Mouse (Mus musculus): Measurements from ENCODE around the gene 4931440F15Rik. TPM values are rescaled to one million over a fixed set of nuclear protein-coding genes. Genes with fewer than 3 reads are reported as not detected.
A peak's percentile ranks its signal among the peaks of the same experiment; 100 is the strongest.

Gene 4931440F15Rik
- total and polyA plus RNA-seq, 2 experiments from 2014 or later: 0.56 to 1.2 TPM

DNA sequence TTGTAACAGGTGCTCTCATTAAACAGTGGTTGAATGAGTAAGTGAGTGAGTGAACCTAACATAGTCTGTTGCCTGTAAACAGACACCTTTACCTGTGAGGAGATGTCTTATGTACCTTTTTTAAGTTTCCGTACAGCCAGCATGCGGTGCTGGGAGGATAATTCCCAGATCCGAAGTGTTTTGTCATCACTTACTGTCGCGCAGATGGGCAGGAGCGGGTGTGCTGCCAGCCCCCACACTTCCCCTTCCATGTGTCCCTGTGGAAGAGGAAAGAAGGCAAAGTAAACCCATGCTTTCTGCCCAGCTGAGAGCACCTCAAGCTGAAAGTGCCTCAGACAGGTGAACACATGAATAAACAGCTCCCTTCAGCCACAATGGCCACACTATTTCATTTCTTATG lies 30.4 kb downstream of the 4931440F15Rik start:
- 94% methylated on average over 6 of the region's 6 CpGs for WGBS
- TF ChIP-seq CTCF (IDR thresholded peaks at IDR 0.05): no peak
- ATAC-seq (ENCODE audit: low FRiP score) (no peak), DNase-seq (ENCODE audit: low spot score) (no peak)
- H3K4me2 ChIP-seq (ENCODE audit: low read depth, low read length, poor library complexity, severe bottlenecking): no peak overlapping the region
- no peaks in the 10 kb centered on the region for H3K4me1 ChIP-seq (ENCODE audit: insufficient read depth, low read length)
- no peak overlapping the region for H3K4me3 ChIP-seq (ENCODE audit: low read depth, low read length)
- no peaks in the 10 kb centered on the region for H3K9me3 ChIP-seq (ENCODE audit: low read length)
- H3K27me3 ChIP-seq (ENCODE audit: insufficient read depth, low read length): no peaks in the 10 kb centered on the region
- peaks cover 32% of the 10 kb centered on the region; the same call in 1 of the 2 replicates for H3K36me3 ChIP-seq (ENCODE audit: insufficient read depth, low read length)
- no peak overlapping the region for H3K9ac ChIP-seq (replicated peaks; ENCODE audit: low read length, poor library complexity, severe bottlenecking)
- no peak overlapping the region for H3K27ac ChIP-seq (ENCODE audit: low read depth, low read length)

DNA sequence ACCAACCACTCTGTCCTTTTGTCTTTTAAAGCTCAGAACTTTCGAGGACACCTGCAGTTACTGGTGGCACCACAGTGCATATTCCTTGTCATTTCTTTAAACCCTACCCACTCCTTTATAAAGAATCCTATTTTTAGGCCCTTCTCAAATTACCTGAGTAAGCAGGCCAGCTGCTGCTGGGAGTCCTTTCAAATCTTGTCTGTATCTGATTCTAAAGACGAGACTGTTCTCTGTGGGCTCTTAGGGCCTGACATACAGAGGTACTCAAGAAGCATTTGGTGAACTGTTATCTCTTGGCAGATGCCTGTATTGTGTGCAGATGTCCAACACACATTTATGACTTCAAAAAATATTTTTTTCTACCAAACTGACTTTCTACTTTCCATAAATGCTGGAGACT lies 31.0 kb downstream of the 4931440F15Rik start:
- no peak for TF ChIP-seq CTCF (IDR thresholded peaks at IDR 0.05)
- no peaks in the 10 kb centered on the region for H3K4me1 ChIP-seq (ENCODE audit: insufficient read depth, low read length)
- H3K36me3 ChIP-seq (ENCODE audit: insufficient read depth, low read length): peaks cover 32% of the 10 kb centered on the region; the same call in 1 of the 2 replicates
- no peak for DNase-seq (ENCODE audit: low spot score)
- H3K9ac ChIP-seq (replicated peaks; ENCODE audit: low read length, poor library complexity, severe bottlenecking): no peak overlapping the region
- H3K27ac ChIP-seq (ENCODE audit: low read depth, low read length): no peak overlapping the region
- WGBS: 53% methylated on average over 2 of the region's 2 CpGs
- no peak overlapping the region for H3K4me2 ChIP-seq (ENCODE audit: low read depth, low read length, poor library complexity, severe bottlenecking)
- ATAC-seq (ENCODE audit: low FRiP score): no peak
- no peaks in the 10 kb centered on the region for H3K27me3 ChIP-seq (ENCODE audit: insufficient read depth, low read length)
- H3K4me3 ChIP-seq (ENCODE audit: low read depth, low read length): no peak overlapping the region
- H3K9me3 ChIP-seq (ENCODE audit: low read length): no peaks in the 10 kb centered on the region

DNA sequence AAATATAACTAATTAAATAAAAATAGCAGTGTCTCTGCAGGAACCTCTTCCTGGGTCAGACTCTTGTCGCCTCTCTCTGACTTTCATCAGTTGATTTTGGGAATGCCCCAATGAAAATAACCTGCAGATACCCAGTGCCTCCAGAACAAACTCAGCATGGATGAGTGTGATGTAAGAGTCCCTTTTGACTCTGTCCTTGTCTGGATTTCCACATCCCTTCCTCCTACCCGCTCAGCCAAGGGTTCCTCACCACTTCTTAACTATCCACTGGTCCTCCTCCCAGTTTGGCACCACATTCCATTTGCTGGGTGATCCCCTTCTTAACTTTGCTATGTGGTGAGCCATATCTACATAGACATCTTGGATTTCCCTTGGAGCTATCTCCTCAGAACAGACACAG lies 34.7 kb downstream of the 4931440F15Rik start:
- Histone ChIP-seq H3K4me3 (ENCODE audit: low read depth, low read length) (no peak overlapping the region), H3K4me2 (ENCODE audit: low read depth, low read length, poor library complexity, severe bottlenecking) (no peak overlapping the region), H3K36me3 (ENCODE audit: insufficient read depth, low read length) (peaks cover 32% of the 10 kb centered on the region; the same call in 1 of the 2 replicates), H3K4me1 (ENCODE audit: insufficient read depth, low read length) (peaks cover 3% of the 10 kb centered on the region; the same call in 1 of the 2 replicates), H3K9me3 (ENCODE audit: low read length) (no peaks in the 10 kb centered on the region), H3K9ac (replicated peaks; ENCODE audit: low read length, poor library complexity, severe bottlenecking) (no peak overlapping the region), H3K27me3 (ENCODE audit: insufficient read depth, low read length) (no peaks in the 10 kb centered on the region), H3K27ac (ENCODE audit: low read depth, low read length) (no peak overlapping the region)
- no peak for TF ChIP-seq CTCF (IDR thresholded peaks at IDR 0.05)
- DNase-seq (ENCODE audit: low spot score): no peak
- ATAC-seq (ENCODE audit: low FRiP score): no peak
- whole genome bisulfite sequencing: 80% methylated on average over 2 of the region's 2 CpGs

DNA sequence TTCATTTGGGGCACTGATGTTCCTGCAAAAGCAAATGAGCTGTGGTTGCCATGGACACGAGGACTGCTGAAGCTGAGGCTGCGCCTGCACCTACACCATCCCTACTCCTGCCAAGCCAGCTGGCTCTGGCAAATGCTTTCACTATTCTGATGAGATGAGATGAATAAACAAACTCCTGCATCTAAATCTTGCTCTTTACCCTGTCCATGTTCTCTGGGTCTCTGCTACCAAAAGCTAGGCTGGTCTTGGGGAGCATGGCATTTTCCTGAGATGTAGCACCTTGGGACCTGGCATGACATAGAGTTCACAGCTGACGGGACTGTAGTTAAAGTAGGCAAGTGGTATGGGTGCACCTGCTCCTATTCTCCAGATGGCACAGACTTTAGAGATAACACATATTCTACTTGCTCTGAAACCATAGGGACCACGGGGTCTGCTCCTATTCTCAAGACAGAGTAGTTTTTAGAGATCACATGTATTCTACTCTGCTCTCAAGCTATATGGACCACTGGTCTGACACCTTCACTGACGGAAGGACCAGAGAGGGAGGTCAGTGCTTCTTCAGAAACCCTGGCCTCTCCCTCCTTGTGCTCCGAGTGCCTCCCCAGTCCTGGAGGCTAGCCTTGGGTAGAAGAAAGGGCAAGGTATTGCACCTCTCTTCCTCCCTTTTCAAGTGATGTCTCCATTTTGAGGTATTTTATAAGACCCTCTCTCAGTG lies 36.4 kb downstream of the 4931440F15Rik start:
- Histone ChIP-seq H3K27ac (ENCODE audit: low read depth, low read length) (peak overlapping the region; percentile 48), H3K4me2 (ENCODE audit: low read depth, low read length, poor library complexity, severe bottlenecking) (no peak overlapping the region), H3K9ac (replicated peaks; ENCODE audit: low read length, poor library complexity, severe bottlenecking) (no peak overlapping the region), H3K4me3 (ENCODE audit: low read depth, low read length) (no peak overlapping the region), H3K27me3 (ENCODE audit: insufficient read depth, low read length) (no peaks in the 10 kb centered on the region), H3K36me3 (ENCODE audit: insufficient read depth, low read length) (peaks cover 23% of the 10 kb centered on the region; the same call in 1 of the 2 replicates), H3K4me1 (ENCODE audit: insufficient read depth, low read length) (peaks cover 3% of the 10 kb centered on the region; the same call in 1 of the 2 replicates), H3K9me3 (ENCODE audit: low read length) (no peaks in the 10 kb centered on the region)
- ATAC-seq (ENCODE audit: low FRiP score): peak; percentile 87
- TF ChIP-seq CTCF (IDR thresholded peaks at IDR 0.05): no peak
- DNase-seq (ENCODE audit: low spot score): peak; percentile 82
- 62% methylated on average over 6 of the region's 6 CpGs for WGBS

DNA sequence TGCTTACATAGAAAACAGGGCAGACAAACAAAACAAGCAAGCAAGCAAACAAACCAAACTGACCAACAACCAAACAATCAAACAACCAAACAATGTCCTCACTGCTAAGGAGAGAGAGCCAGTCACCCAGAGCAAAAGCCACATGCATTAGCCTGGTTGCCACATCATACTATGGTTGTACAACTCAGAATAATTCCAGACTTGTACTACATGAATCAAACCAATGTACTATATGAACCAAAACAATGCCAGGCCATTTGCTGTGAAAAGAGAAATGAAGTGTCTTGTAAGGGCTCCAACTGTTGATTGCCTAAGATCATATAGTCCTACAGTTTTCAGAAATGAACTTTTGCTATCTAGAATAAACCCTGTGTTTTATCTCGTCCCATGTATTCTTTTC lies 37.0 kb downstream of the 4931440F15Rik start:
- no peaks in the 10 kb centered on the region for H3K9me3 ChIP-seq (ENCODE audit: low read length)
- TF ChIP-seq CTCF (IDR thresholded peaks at IDR 0.05): no peak
- peaks cover 18% of the 10 kb centered on the region; the same call in 1 of the 2 replicates for H3K36me3 ChIP-seq (ENCODE audit: insufficient read depth, low read length)
- DNase-seq (ENCODE audit: low spot score): no peak
- ATAC-seq (ENCODE audit: low FRiP score): peak; percentile 12; the same call in 1 of the 2 replicates
- no peak overlapping the region for H3K9ac ChIP-seq (replicated peaks; ENCODE audit: low read length, poor library complexity, severe bottlenecking)
- no peak overlapping the region for H3K4me2 ChIP-seq (ENCODE audit: low read depth, low read length, poor library complexity, severe bottlenecking)
- 0 out of 2 replicates have a peak overlapping the region, but pooled peaks have one; percentile 48 for H3K27ac ChIP-seq (ENCODE audit: low read depth, low read length)
- H3K4me1 ChIP-seq (ENCODE audit: insufficient read depth, low read length): peaks cover 3% of the 10 kb centered on the region; the same call in 1 of the 2 replicates
- no peaks in the 10 kb centered on the region for H3K27me3 ChIP-seq (ENCODE audit: insufficient read depth, low read length)
- 3% methylated on average over 1 of the region's 1 CpGs for WGBS
- H3K4me3 ChIP-seq (ENCODE audit: low read depth, low read length): no peak overlapping the region

DNA sequence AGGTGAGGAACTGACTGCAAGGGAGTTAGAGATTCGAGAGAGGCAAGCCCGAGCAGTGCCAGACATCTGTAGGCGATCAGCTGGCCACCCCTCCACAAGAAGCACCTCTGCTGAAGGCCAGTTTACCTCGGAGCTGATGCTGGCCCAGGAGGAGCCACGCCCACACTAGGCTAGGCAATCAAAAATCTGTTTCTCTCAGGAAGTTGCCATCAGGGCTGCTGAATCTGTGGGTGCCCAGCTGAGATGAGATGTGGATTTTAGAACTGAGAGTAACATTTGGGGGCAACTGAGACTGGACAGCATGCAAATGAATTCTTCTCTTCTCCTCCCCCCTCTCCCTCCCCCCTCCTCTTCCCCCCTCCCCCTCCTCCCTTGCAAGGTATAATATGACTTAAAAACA lies 38.0 kb downstream of the 4931440F15Rik start:
- TF ChIP-seq CTCF (IDR thresholded peaks at IDR 0.05): no peak
- no peaks in the 10 kb centered on the region for H3K9me3 ChIP-seq (ENCODE audit: low read length)
- no peak overlapping the region for H3K4me2 ChIP-seq (ENCODE audit: low read depth, low read length, poor library complexity, severe bottlenecking)
- H3K4me3 ChIP-seq (ENCODE audit: low read depth, low read length): no peak overlapping the region
- H3K36me3 ChIP-seq (ENCODE audit: insufficient read depth, low read length): peaks cover 22% of the 10 kb centered on the region
- DNase-seq (ENCODE audit: low spot score) (no peak), ATAC-seq (ENCODE audit: low FRiP score) (no peak)
- H3K27me3 ChIP-seq (ENCODE audit: insufficient read depth, low read length): no peaks in the 10 kb centered on the region
- no peak overlapping the region for H3K9ac ChIP-seq (replicated peaks; ENCODE audit: low read length, poor library complexity, severe bottlenecking)
- no peak overlapping the region for H3K27ac ChIP-seq (ENCODE audit: low read depth, low read length)
- 31% methylated on average over 5 of the region's 5 CpGs for WGBS
- peaks cover 3% of the 10 kb centered on the region; the same call in 1 of the 2 replicates for H3K4me1 ChIP-seq (ENCODE audit: insufficient read depth, low read length)
